Mouse (Mus musculus): ENCODE results near the gene Akr1b8. TPM values are rescaled to one million over a fixed set of nuclear protein-coding genes. Genes with fewer than 3 reads are reported as not detected.
A peak's percentile ranks its signal among the peaks of the same experiment; 100 is the strongest.

Akr1b8 gene
- polyA plus RNA-seq, 1 experiment from 2014 or later, result 17.9 TPM

DNA sequence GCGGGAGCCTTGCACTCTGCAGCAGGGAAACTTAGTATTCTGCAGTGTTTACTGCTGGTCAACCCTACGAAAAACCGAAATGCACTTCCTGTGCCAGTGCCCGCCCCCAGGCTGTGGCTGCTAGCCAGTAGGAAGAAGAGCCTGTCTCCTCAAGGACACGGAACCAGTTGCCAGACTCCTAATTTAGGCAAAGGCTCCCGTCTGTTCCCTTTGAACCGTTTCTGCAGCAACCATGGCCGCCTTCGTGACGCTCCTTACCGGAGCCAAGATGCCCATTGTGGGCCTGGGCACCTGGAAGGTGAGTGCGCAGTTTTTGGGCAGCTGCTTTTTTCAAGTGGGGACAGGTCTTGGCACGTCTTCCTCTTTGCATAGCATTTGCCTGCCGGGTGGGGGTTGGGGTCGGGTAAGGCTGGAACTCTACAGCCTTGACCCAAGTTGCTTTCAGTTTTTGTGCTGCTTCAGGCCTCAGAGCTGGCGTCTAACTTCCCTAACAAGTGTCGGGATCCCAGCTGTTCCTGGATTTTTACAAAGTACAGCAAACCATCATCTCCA is 30.3 kb downstream of the Akr1b8 start, which contains the start of gene Akr1b10:
Gene Akr1b10 (plus strand): TSS at position 109 of the 552 bp plus-strand sequence.
- H3K9ac ChIP-seq, result peak within 1 kb of the TSS; percentile 42; the same call in 1 of the 2 replicates
- no peaks in the 10 kb centered on the region for H3K27me3 ChIP-seq
- H3K9me3 ChIP-seq, result no peaks in the 10 kb centered on the region
- peaks cover 4% of the 10 kb centered on the region; the same call in 1 of the 2 replicates for H3K4me1 ChIP-seq
- no peaks in the 10 kb centered on the region for H3K36me3 ChIP-seq
- WGBS, result 1% methylated on average over 17 of the region's 17 CpGs
- peak; percentile 60; the same call in 1 of the 2 replicates for ATAC-seq (ENCODE audit: insufficient number of reproducible peaks, insufficient read depth, low FRiP score, low TSS enrichment)
- H3K27ac ChIP-seq, result peak within 1 kb of the TSS; percentile 65
- peak within 1 kb of the TSS; percentile 66 for H3K4me2 ChIP-seq (replicated peaks)
- peak within 1 kb of the TSS; percentile 47 for H3K4me3 ChIP-seq

DNA sequence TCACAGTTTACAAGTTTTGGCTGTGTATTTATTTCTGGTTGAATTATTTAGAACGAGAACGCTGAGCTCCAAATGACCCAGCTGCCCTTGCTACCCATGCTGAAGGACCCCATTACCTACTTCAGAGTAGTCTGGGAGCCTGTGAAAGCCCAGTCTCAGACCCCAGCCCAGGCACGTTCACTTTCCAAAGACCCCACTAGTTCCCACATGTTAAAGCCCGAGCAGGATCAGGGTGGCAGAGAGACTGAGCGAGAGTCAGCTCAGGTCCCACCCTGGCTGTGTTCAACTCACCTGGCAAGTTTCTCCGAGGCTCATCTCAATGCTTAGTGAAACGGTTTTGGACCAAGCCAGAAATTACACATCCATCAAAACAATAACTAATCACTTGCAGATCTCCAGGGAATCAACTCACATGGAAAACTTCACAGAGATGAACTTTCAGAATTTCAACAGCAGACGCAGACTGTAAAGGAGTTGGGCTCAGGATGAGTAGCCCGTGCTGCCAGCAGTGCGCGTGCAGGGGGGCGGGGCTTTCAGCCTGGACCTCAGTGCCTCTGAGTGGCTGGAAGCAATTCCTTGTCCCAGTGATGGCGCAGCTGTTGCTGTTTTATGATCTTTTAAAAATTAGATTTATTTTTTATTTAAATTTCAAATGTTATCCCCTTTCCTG is 30.9 kb downstream of the Akr1b8 start:
- Histone ChIP-seq H3K4me2 (replicated peaks) (peak overlapping the region; percentile 66), H3K27me3 (no peaks in the 10 kb centered on the region), H3K4me3 (peak overlapping the region; percentile 47), H3K27ac (peak overlapping the region; percentile 65; the same call in 1 of the 2 replicates), H3K4me1 (peaks cover 4% of the 10 kb centered on the region; the same call in 1 of the 2 replicates), H3K9me3 (no peaks in the 10 kb centered on the region), H3K36me3 (no peaks in the 10 kb centered on the region), H3K9ac (no peak overlapping the region)
- ATAC-seq (ENCODE audit: insufficient number of reproducible peaks, insufficient read depth, low FRiP score, low TSS enrichment), result peak; percentile 56; the same call in 1 of the 2 replicates
- WGBS, result 2% methylated on average over 13 of the region's 13 CpGs

DNA sequence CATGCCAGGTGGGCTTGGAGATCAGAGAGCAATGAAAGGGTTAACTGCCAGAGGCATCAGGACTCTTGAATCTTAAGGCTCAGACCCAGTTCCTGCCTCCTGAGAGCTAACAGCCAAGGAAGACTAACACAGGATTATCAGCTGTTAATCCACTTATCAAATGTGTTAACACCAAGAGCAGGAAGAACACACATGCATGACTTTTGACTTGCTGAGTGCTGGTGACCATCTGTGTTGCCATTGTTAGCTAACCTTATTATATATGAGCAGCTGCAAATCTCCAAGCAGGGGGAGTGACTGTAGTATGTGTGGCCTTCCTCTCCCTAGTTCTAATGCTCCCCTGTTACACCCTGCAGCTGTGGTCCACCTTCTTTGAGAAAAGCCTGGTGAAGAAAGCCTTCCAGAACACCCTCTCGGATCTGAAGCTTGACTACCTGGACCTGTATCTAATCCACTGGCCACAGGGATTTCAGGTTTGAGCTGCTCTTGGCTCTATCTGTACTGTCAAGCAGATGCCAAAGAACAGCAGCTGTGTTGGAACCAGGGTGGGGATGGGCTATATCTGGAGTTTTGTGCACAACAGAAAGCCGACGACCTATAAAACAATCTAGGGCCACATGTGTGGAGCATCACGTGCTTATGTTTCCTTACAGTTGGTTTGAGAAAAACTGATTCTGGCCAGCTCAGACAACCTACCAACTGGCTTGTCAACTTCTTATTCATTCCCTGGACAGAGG is 34.7 kb downstream of the Akr1b8 start:
- H3K9ac ChIP-seq, result no peak overlapping the region
- H3K4me1 ChIP-seq, result peaks cover 4% of the 10 kb centered on the region; the same call in 1 of the 2 replicates
- no peak overlapping the region for H3K4me2 ChIP-seq (replicated peaks)
- H3K27me3 ChIP-seq, result no peaks in the 10 kb centered on the region
- WGBS, result 84% methylated on average over 4 of the region's 4 CpGs
- peaks cover 10% of the 10 kb centered on the region; the same call in 1 of the 2 replicates for H3K36me3 ChIP-seq
- ATAC-seq (ENCODE audit: insufficient number of reproducible peaks, insufficient read depth, low FRiP score, low TSS enrichment), result no peak
- no peaks in the 10 kb centered on the region for H3K9me3 ChIP-seq
- H3K4me3 ChIP-seq, result no peak overlapping the region
- H3K27ac ChIP-seq, result no peak overlapping the region

DNA sequence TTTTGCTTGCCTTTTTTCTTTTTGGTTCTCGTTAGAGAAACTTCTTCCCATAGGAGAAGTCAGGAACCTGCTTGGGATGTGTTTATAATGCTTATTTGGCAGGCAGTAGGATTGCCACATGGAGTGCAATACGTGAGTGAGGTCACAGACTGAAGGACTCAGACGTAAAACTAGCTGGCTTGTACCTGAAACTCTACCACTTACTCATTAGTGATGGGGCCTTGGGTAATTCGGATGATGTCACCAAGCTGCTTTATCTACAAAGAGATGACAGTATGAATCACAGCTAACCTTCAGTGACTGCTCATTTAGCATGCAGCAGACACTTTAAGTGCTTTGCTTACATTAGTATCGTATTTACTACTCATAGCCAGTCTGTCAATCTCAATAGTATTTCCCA is 42.0 kb downstream of the Akr1b8 start:
- Histone ChIP-seq H3K36me3 (peaks cover 7% of the 10 kb centered on the region; the same call in 1 of the 2 replicates), H3K9ac (no peak overlapping the region), H3K27me3 (no peaks in the 10 kb centered on the region), H3K27ac (no peak overlapping the region), H3K4me2 (replicated peaks) (no peak overlapping the region), H3K4me1 (no peaks in the 10 kb centered on the region), H3K9me3 (no peaks in the 10 kb centered on the region), H3K4me3 (no peak overlapping the region)
- ATAC-seq (ENCODE audit: insufficient number of reproducible peaks, insufficient read depth, low FRiP score, low TSS enrichment), result no peak
- WGBS, result 69% methylated on average over 5 of the region's 5 CpGs

DNA sequence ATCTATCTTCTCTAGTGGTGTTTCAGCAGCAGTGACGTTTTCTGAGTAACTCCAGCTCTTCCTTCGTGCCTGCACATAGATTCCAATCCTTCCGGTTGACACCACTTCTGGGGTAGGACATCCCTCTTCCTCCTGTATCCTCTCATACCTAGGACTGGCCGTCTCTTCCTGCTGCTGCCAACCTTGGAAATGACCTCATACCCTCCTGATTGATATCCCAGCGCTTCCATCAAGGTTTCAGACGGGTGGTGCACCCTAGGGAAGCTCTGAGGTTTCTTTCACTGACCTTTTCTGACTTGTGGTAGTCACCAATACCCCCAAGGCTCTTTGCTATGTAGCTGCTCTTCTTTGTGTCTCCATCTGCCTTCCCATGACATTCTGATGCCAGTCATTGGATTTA is 44.5 kb downstream of the Akr1b8 start:
- no peaks in the 10 kb centered on the region for H3K9me3 ChIP-seq
- 84% methylated on average over 6 of the region's 6 CpGs for WGBS
- H3K27ac ChIP-seq, result no peak overlapping the region
- 0 out of 2 replicates have a peak, but pooled peaks cover 2% of the 10 kb centered on the region for H3K36me3 ChIP-seq
- no peak overlapping the region for H3K4me2 ChIP-seq (replicated peaks)
- H3K4me3 ChIP-seq, result no peak overlapping the region
- no peaks in the 10 kb centered on the region for H3K4me1 ChIP-seq
- no peak for ATAC-seq (ENCODE audit: insufficient number of reproducible peaks, insufficient read depth, low FRiP score, low TSS enrichment)
- H3K27me3 ChIP-seq, result no peaks in the 10 kb centered on the region
- no peak overlapping the region for H3K9ac ChIP-seq

DNA sequence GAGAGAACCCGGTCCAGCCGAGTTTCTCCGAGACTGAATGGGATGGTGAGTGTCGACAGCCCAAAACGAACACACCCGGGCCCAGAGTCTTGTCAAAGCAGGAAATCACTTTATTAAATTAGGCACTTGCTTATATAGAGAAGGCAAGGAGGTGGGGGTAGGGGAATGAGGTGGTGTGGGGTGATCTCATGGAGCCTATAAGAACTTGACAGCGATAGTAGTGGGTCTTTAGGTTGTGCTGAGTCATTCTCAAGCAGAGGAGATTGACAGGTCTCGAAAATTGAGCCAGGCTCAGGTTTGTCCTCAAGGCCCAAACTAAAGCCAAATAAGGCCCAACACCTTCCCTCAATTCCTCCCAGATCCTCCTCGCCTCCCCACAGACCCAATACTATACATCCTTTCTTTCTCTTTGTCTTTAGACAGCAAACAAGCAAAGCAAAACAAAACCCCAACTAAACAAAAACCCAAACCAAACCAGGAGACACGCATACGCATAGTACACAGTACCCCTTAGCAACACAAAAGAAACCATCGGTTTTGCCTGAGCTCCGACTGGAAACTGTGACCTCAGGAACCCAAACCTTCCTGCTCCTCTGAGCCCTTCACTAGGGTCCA is 45.8 kb downstream of the Akr1b8 start:
- no peaks in the 10 kb centered on the region for H3K9me3 ChIP-seq
- H3K9ac ChIP-seq, result no peak overlapping the region
- 0 out of 2 replicates have a peak, but pooled peaks cover 2% of the 10 kb centered on the region for H3K36me3 ChIP-seq
- no peaks in the 10 kb centered on the region for H3K27me3 ChIP-seq
- ATAC-seq (ENCODE audit: insufficient number of reproducible peaks, insufficient read depth, low FRiP score, low TSS enrichment), result no peak
- H3K4me1 ChIP-seq, result no peaks in the 10 kb centered on the region
- no peak overlapping the region for H3K4me3 ChIP-seq
- no peak overlapping the region for H3K27ac ChIP-seq
- 78% methylated on average over 13 of the region's 13 CpGs for WGBS
- H3K4me2 ChIP-seq (replicated peaks), result no peak overlapping the region

DNA sequence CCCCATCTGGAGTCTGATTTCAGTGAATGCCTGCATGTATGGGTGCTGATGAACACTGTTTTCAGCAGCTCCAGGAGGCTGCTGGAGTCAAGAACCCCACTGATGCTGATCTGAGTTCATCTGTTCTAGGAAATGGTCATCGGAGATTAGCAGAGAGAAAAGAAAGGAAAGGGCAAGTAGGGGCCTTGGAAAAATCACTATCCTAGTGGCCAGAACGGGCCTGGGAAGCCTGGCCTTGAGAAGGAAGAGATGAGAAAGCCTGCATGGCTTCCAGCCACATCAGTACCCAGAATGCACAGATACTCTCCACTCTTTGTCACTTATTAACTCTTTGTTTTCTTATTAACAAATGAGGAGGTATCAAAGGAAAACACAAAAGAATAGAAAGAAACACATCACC is 46.8 kb downstream of the Akr1b8 start:
- no peak overlapping the region for H3K27ac ChIP-seq
- no peaks in the 10 kb centered on the region for H3K4me1 ChIP-seq
- H3K4me2 ChIP-seq (replicated peaks), result no peak overlapping the region
- H3K9ac ChIP-seq, result no peak overlapping the region
- no peak for ATAC-seq (ENCODE audit: insufficient number of reproducible peaks, insufficient read depth, low FRiP score, low TSS enrichment)
- H3K36me3 ChIP-seq, result 0 out of 2 replicates have a peak, but pooled peaks cover 2% of the 10 kb centered on the region
- WGBS, result 82% methylated on average over 2 of the region's 2 CpGs
- no peaks in the 10 kb centered on the region for H3K27me3 ChIP-seq
- H3K4me3 ChIP-seq, result no peak overlapping the region
- H3K9me3 ChIP-seq, result no peaks in the 10 kb centered on the region

DNA sequence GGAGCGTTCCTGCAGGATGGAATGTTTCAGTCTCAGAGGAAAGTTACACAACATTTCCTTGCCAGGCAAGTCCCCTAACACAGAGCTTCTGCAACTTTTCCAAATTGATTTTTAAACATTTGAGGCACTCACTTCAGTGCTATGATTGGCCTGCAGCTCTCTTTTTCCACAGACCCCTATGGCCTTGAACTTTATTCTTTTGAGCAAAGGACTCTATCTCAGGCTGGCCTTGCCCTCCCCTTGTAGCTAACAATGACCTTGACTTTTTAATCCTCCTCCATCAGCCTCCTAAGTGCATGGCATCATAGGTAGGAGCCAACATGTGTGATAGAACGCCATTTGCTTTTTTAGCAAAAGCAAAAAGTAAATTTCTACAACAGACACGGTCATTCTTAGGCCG is 52.8 kb downstream of the Akr1b8 start:
- H3K4me1 ChIP-seq, result no peaks in the 10 kb centered on the region
- no peaks in the 10 kb centered on the region for H3K36me3 ChIP-seq
- no peak overlapping the region for H3K4me3 ChIP-seq
- no peak overlapping the region for H3K27ac ChIP-seq
- no peaks in the 10 kb centered on the region for H3K27me3 ChIP-seq
- no peak overlapping the region for H3K4me2 ChIP-seq (replicated peaks)
- H3K9ac ChIP-seq, result no peak overlapping the region
- ATAC-seq (ENCODE audit: insufficient number of reproducible peaks, insufficient read depth, low FRiP score, low TSS enrichment), result no peak
- H3K9me3 ChIP-seq, result peaks cover 3% of the 10 kb centered on the region; the same call in 1 of the 2 replicates
- WGBS, result 92% methylated on average over 4 of the region's 4 CpGs

DNA sequence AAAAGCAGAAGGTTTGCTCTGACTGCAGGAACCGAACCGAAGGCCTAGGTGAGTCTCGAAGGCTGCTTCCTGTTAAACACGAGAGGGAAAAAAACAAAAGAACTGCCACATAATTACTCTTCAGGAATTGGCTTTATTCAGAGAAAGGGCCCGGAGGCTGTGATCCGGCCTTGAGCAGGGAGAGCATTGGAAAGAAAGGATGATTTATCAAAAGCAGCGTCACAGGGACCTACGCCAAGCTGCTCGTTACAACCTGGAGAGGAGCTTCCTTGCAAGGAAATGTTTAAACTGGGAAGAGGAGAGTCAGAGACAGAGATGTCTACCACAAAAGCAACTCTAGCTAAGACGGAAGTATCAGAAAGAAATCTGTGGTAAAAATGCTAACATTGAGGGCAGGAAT is 53.5 kb downstream of the Akr1b8 start:
- ATAC-seq (ENCODE audit: insufficient number of reproducible peaks, insufficient read depth, low FRiP score, low TSS enrichment), result no peak
- H3K4me2 ChIP-seq (replicated peaks), result no peak overlapping the region
- no peaks in the 10 kb centered on the region for H3K4me1 ChIP-seq
- 77% methylated on average over 10 of the region's 10 CpGs for WGBS
- H3K9ac ChIP-seq, result no peak overlapping the region
- no peaks in the 10 kb centered on the region for H3K36me3 ChIP-seq
- no peak overlapping the region for H3K4me3 ChIP-seq
- H3K27ac ChIP-seq, result no peak overlapping the region
- H3K27me3 ChIP-seq, result no peaks in the 10 kb centered on the region
- H3K9me3 ChIP-seq, result peaks cover 3% of the 10 kb centered on the region; the same call in 1 of the 2 replicates

DNA sequence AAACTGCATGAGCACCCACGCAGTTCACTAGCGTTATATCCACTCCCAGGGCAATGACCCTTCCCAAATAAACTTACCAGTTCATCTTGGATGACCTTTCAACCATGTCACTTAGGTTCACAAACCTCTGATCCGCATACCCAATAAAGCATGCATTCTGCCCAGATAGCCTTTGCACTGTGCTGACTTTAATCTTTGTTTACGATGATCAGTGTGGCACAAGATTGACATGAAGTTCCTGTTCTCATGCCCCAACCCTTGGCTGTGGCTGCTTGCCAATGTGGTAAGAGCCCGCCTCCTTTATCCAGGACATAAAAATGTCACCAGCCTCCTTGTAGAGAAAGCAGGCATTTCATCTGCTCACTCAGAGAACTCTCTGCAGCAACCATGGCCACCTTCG is 58.1 kb downstream of the Akr1b8 start, which contains the start of gene Akr1b7:
Gene Akr1b7 (plus strand): TSS at position 312 of the 400 bp plus-strand sequence.
- no peak within 1 kb of the TSS for H3K9ac ChIP-seq
- H3K4me2 ChIP-seq (replicated peaks), result no peak within 1 kb of the TSS
- no peaks in the 10 kb centered on the region for H3K36me3 ChIP-seq
- no peaks in the 10 kb centered on the region for H3K9me3 ChIP-seq
- ATAC-seq (ENCODE audit: insufficient number of reproducible peaks, insufficient read depth, low FRiP score, low TSS enrichment), result no peak
- H3K27ac ChIP-seq, result no peak within 1 kb of the TSS
- H3K4me3 ChIP-seq, result no peak within 1 kb of the TSS
- WGBS, result 82% methylated on average over 6 of the region's 6 CpGs
- no peaks in the 10 kb centered on the region for H3K4me1 ChIP-seq
- H3K27me3 ChIP-seq, result no peaks in the 10 kb centered on the region

DNA sequence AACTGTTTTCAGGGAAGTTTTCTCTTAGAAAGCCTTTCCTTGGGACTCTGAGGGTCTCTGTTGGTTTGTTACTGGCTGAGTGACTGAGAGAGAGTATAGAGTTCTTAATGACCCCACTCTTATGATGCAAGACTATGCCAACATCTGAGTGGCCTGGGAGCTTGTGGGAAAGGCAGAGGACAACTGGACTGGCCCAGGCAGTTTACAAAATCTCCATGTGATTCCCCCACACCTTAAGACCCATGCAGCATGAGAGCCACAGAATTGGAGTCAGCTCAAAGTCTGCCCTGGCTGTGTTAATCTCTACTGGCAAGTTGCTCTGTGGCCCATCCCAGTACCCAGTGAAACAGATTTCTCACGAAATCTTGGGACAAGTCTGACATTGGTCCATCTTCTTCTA is 58.8 kb downstream of the Akr1b8 start:
- H3K36me3 ChIP-seq, result no peaks in the 10 kb centered on the region
- no peak overlapping the region for H3K4me3 ChIP-seq
- H3K9me3 ChIP-seq, result no peaks in the 10 kb centered on the region
- H3K27me3 ChIP-seq, result no peaks in the 10 kb centered on the region
- H3K4me1 ChIP-seq, result no peaks in the 10 kb centered on the region
- WGBS, result 64% methylated on average over 1 of the region's 1 CpGs
- H3K9ac ChIP-seq, result no peak overlapping the region
- H3K4me2 ChIP-seq (replicated peaks), result no peak overlapping the region
- no peak overlapping the region for H3K27ac ChIP-seq
- ATAC-seq (ENCODE audit: insufficient number of reproducible peaks, insufficient read depth, low FRiP score, low TSS enrichment), result no peak
